Mouse (Mus musculus): ENCODE measurements around the gene Pop7. TPM values are rescaled to one million over a fixed set of nuclear protein-coding genes. Genes with fewer than 3 reads are reported as not detected.

Pop7 gene
- polyA plus RNA-seq (2012; ENCODE audit: insufficient read depth, low replicate concordance): 30.7 and 70.0 TPM in 2 replicates

DNA sequence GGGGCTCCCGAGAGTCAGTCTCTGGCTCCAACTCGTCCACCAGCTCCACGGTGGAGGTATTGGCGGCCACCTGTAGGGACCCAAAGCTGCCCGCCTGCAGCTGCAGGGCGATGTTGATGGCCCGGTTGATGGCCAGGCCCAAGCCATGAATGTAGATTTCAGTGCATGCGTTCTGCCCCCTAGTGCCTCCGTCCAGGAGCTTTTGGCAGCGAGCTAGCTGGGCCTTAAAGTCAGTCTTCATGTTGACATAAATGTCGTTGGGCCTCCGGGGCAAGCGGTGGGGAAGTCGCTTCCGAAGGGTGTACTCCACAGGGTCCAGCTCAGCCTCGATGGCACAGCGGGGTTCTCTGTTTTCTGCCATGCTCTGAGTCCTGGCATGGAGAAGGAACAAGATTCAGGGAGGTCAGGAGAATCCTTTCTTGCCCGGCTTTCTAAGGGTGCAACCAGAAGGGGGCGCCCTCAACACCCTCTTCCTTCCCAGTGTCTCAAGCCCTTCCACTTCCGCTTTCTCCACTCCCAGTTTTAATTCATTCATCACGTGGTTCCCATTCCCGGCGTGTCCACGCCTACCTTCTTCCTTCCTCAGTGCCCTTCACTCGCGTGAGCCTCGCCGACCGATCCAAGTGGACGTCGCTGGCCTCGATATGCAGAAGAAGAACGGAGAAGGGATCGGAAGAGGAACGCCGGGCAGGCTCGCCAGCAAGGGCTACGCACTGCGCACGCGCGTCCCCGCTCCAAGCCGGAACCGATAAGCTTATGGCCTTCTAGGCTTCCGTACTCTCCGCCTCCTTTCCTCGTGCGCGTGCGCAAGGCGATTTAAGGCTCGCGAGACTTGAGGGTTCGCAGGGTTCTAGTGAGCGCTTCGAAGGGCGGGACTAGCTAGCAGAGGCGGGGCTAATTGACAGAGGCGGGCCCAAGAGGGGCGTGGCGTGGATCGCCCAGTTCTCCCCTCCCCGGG is at the start of gene Pop7:
Gene Pop7 (minus strand): TSS at position 810 of the 958 bp plus-strand sequence.
- peak; percentile 91 for TF ChIP-seq GATA1 (IDR thresholded peaks at IDR 0.05; ENCODE audit: borderline replicate concordance, low read length)
- TF ChIP-seq FLI1 (IDR thresholded peaks at IDR 0.05; ENCODE audit: low read length): no peak
- Histone ChIP-seq H3K4me3 (replicated peaks) (peak within 1 kb of the TSS; percentile 99), H3K27me3 (replicated peaks) (no peaks in the 10 kb centered on the region), H3K9me3 (peaks cover 2% of the 10 kb centered on the region; the same call in 1 of the 2 replicates), H3K36me3 (replicated peaks; ENCODE audit: low read length) (peaks cover 10% of the 10 kb centered on the region), H3K4me1 (peaks cover 36% of the 10 kb centered on the region)

GRCm38 (mm10) chr5:137551119-137551518 is 48.8 kb upstream of the Pop7 start:
- Histone ChIP-seq H3K4me1 (peaks cover 8% of the 10 kb centered on the region), H3K27me3 (replicated peaks) (peaks cover 48% of the 10 kb centered on the region), H3K36me3 (replicated peaks; ENCODE audit: low read length) (no peaks in the 10 kb centered on the region), H3K9me3 (peaks cover 14% of the 10 kb centered on the region), H3K4me3 (replicated peaks) (no peak overlapping the region)
- no peak for TF ChIP-seq GATA1 (IDR thresholded peaks at IDR 0.05; ENCODE audit: borderline replicate concordance, low read length)
- TF ChIP-seq FLI1 (IDR thresholded peaks at IDR 0.05; ENCODE audit: low read length): no peak

DNA sequence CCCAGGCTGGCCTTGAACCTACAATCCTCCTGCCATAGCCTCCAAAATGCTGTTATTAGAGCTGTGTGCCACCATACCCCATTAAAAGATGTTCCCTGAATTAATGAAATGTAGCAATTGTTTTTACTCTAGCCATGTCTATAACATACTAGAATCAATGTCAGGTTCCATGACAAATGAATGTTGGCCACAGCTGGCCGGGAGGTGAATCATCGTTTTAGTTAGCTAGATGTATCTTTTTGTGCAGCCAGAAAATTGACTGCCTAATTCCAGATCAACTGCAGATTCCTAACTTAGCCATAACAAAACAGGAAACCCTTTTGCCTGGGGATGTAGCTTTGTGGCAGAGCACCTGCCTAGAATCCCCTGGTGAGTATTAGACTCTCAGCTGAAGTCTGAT is 47.5 kb upstream of the Pop7 start:
- no peaks in the 10 kb centered on the region for H3K36me3 ChIP-seq (replicated peaks; ENCODE audit: low read length)
- peaks cover 46% of the 10 kb centered on the region for H3K27me3 ChIP-seq (replicated peaks)
- H3K4me3 ChIP-seq (replicated peaks): no peak overlapping the region
- TF ChIP-seq GATA1 (IDR thresholded peaks at IDR 0.05; ENCODE audit: borderline replicate concordance, low read length) (no peak), FLI1 (IDR thresholded peaks at IDR 0.05; ENCODE audit: low read length) (no peak)
- peaks cover 4% of the 10 kb centered on the region; the same call in 1 of the 2 replicates for H3K9me3 ChIP-seq
- peaks cover 8% of the 10 kb centered on the region for H3K4me1 ChIP-seq

GRCm38 (mm10) chr5:137545596-137545995 is 43.3 kb upstream of the Pop7 start:
- Histone ChIP-seq H3K27me3 (replicated peaks) (peaks cover 26% of the 10 kb centered on the region), H3K36me3 (replicated peaks; ENCODE audit: low read length) (no peaks in the 10 kb centered on the region), H3K4me3 (replicated peaks) (no peak overlapping the region), H3K9me3 (no peaks in the 10 kb centered on the region), H3K4me1 (peaks cover 3% of the 10 kb centered on the region; the same call in 1 of the 2 replicates)
- TF ChIP-seq FLI1 (IDR thresholded peaks at IDR 0.05; ENCODE audit: low read length): no peak
- no peak for TF ChIP-seq GATA1 (IDR thresholded peaks at IDR 0.05; ENCODE audit: borderline replicate concordance, low read length)

DNA sequence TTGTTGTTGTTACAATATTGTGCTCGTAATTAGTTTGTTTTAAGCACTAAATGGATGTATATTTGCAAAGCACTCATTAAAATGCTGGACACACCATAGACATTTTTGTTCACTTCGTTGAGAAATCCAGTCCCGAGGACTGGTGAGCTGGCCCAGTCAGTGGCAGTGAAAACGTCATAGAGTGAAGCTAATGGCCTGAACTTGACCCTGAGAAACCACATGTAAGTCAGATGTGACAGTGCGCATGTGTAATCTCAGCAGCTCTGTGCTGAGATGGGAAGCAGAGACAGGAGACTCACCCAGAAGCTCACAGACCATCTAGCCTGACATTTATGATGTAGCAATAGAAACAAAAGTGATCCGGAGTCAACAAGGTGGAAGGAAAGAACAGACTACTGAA is 42.6 kb upstream of the Pop7 start:
- Histone ChIP-seq H3K4me1 (peaks cover 3% of the 10 kb centered on the region; the same call in 1 of the 2 replicates), H3K4me3 (replicated peaks) (no peak overlapping the region), H3K27me3 (replicated peaks) (peaks cover 24% of the 10 kb centered on the region), H3K36me3 (replicated peaks; ENCODE audit: low read length) (no peaks in the 10 kb centered on the region), H3K9me3 (no peaks in the 10 kb centered on the region)
- TF ChIP-seq GATA1 (IDR thresholded peaks at IDR 0.05; ENCODE audit: borderline replicate concordance, low read length) (no peak), FLI1 (IDR thresholded peaks at IDR 0.05; ENCODE audit: low read length) (no peak)

DNA sequence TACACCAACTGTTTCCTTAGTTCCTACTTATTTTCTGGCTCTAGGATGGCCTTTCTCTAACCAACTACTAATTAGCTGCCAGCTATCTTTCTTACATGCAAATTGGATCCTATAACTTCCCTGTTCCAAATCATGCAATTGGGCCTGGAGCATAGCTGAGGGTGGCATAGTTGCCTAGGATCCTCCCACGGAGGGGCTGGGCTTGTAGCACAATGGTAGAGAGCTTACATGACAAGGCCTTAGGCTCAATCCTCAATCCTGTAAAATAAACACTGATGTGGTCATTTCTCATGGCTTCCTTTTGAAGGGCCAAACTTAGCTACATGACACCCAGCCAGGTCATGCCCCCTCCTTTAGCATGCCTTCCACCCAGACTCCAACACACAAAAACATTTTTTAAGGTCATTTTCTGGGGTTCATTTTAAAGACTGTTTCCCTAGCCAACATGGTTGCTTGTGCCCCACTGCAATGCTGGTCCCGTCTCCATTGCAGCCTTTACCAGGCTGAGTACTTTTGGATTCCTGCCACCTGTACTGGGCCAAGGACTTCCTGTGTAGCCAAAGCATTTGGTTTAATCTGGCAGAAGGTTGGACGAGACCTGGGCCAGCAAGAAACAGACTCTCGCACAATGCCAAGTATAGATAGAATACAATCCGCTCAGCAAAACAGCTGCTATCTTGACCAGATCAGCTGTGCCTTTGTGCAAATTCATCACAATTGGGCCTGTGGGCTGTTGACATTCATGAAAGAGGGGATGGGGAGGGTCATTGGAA is 39.6 kb upstream of the Pop7 start:
- Histone ChIP-seq H3K4me3 (replicated peaks) (no peak overlapping the region), H3K4me1 (peaks cover 3% of the 10 kb centered on the region; the same call in 1 of the 2 replicates), H3K36me3 (replicated peaks; ENCODE audit: low read length) (no peaks in the 10 kb centered on the region), H3K27me3 (replicated peaks) (peaks cover 28% of the 10 kb centered on the region), H3K9me3 (no peaks in the 10 kb centered on the region)
- TF ChIP-seq GATA1 (IDR thresholded peaks at IDR 0.05; ENCODE audit: borderline replicate concordance, low read length): no peak
- no peak for TF ChIP-seq FLI1 (IDR thresholded peaks at IDR 0.05; ENCODE audit: low read length)

GRCm38 (mm10) chr5:137540991-137541390 is 38.7 kb upstream of the Pop7 start:
- Histone ChIP-seq H3K9me3 (peaks cover 7% of the 10 kb centered on the region), H3K36me3 (replicated peaks; ENCODE audit: low read length) (no peaks in the 10 kb centered on the region), H3K27me3 (replicated peaks) (peaks cover 34% of the 10 kb centered on the region), H3K4me1 (peaks cover 3% of the 10 kb centered on the region; the same call in 1 of the 2 replicates), H3K4me3 (replicated peaks) (no peak overlapping the region)
- TF ChIP-seq FLI1 (IDR thresholded peaks at IDR 0.05; ENCODE audit: low read length) (no peak), GATA1 (IDR thresholded peaks at IDR 0.05; ENCODE audit: borderline replicate concordance, low read length) (no peak)

GRCm38 (mm10) chr5:137539291-137539801 is 37.0 kb upstream of the Pop7 start:
- Histone ChIP-seq H3K36me3 (replicated peaks; ENCODE audit: low read length) (no peaks in the 10 kb centered on the region), H3K4me1 (peaks cover 14% of the 10 kb centered on the region; the same call in 1 of the 2 replicates), H3K4me3 (replicated peaks) (no peak overlapping the region), H3K27me3 (replicated peaks) (peaks cover 22% of the 10 kb centered on the region), H3K9me3 (peaks cover 7% of the 10 kb centered on the region)
- TF ChIP-seq GATA1 (IDR thresholded peaks at IDR 0.05; ENCODE audit: borderline replicate concordance, low read length): no peak

GRCm38 (mm10) chr5:137537461-137537860 is 35.1 kb upstream of the Pop7 start:
- no peak for TF ChIP-seq GATA1 (IDR thresholded peaks at IDR 0.05; ENCODE audit: borderline replicate concordance, low read length)
- no peak for TF ChIP-seq FLI1 (IDR thresholded peaks at IDR 0.05; ENCODE audit: low read length)
- Histone ChIP-seq H3K4me3 (replicated peaks) (no peak overlapping the region), H3K4me1 (peaks cover 22% of the 10 kb centered on the region), H3K27me3 (replicated peaks) (peaks cover 22% of the 10 kb centered on the region), H3K9me3 (peaks cover 7% of the 10 kb centered on the region), H3K36me3 (replicated peaks; ENCODE audit: low read length) (no peaks in the 10 kb centered on the region)
